Mouse (Mus musculus) liver, postnatal 0 days (tissue): ENCODE data around the gene Grik2. TPM values are rescaled to one million over a fixed set of nuclear protein-coding genes. Genes with fewer than 3 reads are reported as not detected.
"Not testable (repeated sequence)": the region's sequence is repeated elsewhere in the genome, so short reads cannot be mapped to it uniquely, and the experiment has no call there.

ENCODE experiments used
- ATAC-seq: fragments of 200-750 bp; cut with Nextera tagmentation; 2 replicates; pipeline ENCODE4 v1.8.0; 2017; ENCODE audit warnings: mild to moderate bottlenecking, moderate library complexity
- DNase-seq: peaks from one replicate; pipeline ENCODE4 v3.0.0-alpha.2; 2016
- H3K27ac ChIP-seq: fragments of 300-500 bp; sonication (generic); 2 replicates; pipeline ENCODE4 v1.5.1; 2014; ENCODE audit warnings: antibody characterized with exemption, moderate library complexity, mild to moderate bottlenecking, low read depth
- H3K27me3 ChIP-seq: fragments of 300-500 bp; sonication (generic); 2 replicates; pipeline ENCODE4 v1.6.1; 2014; ENCODE audit warnings: low read length, control low read depth, mixed read lengths; ENCODE audit not compliant: insufficient read depth
- H3K36me3 ChIP-seq: fragments of 300-500 bp; sonication (generic); replicated peaks from 2 replicates; pipeline ENCODE4 v1.6.1; 2014; ENCODE audit warnings: mild to moderate bottlenecking, control low read depth, low read length, moderate library complexity, mixed read lengths; ENCODE audit not compliant: insufficient read depth
- H3K4me1 ChIP-seq: fragments of 300-500 bp; sonication (generic); 2 replicates; pipeline ENCODE4 v1.6.1; 2014; ENCODE audit warnings: antibody characterized with exemption, mild to moderate bottlenecking, control low read depth; ENCODE audit not compliant: insufficient read depth
- H3K4me2 ChIP-seq: fragments of 300-500 bp; sonication (generic); 2 replicates; pipeline ENCODE4 v1.6.1; 2014; ENCODE audit warnings: low read depth, mild to moderate bottlenecking, low read length, moderate library complexity, mixed read lengths
- H3K4me3 ChIP-seq: fragments of 300-500 bp; sonication (generic); 2 replicates; pipeline ENCODE4 v1.5.1; 2014; ENCODE audit warnings: low read depth, low read length
- H3K9ac ChIP-seq: fragments of 300-500 bp; sonication (generic); replicated peaks from 2 replicates; pipeline ENCODE4 v1.6.1; 2014; ENCODE audit warnings: mild to moderate bottlenecking, moderate library complexity
- H3K9me3 ChIP-seq: fragments of 300-500 bp; sonication (generic); 2 replicates; pipeline ENCODE4 v1.6.1; 2016; ENCODE audit warnings: mild to moderate bottlenecking, control low read depth, low read length, mixed read lengths
- CTCF ChIP-seq: sonication (generic); IDR thresholded peaks from 2 replicates; pipeline ENCODE4 v1.5.1; 2016; ENCODE audit warnings: antibody characterized with exemption, low read depth
- EP300 ChIP-seq: IDR thresholded peaks from 2 replicates; pipeline ENCODE4 v1.6.1; 2016; ENCODE audit warnings: antibody characterized with exemption, low read depth, mild to moderate bottlenecking
- WGBS: fragments of 180-500 bp; shearing (Covaris S2); extraction: QIAGEN DNeasy Blood & Tissue Kit; methylation state at CpG from one replicate; pipeline ENCODE4 v1.1.7; 2014; ENCODE audit not compliant: insufficient replicate concordance; 5-methylcytosine and 5-hydroxymethylcytosine counted together
- polyA plus RNA-seq: library from polyadenylated mRNA; unstranded; fragments of >200 nt; fragmentation: Nextera tagmentation; extraction: Ambion mirVana; gene quantifications from 2 replicates; pipeline ENCODE4 v1.2.1, GENCODE M21; 2015

Gene Grik2
- polyA plus RNA-seq, 1 experiment from 2014 or later = not detected

DNA sequence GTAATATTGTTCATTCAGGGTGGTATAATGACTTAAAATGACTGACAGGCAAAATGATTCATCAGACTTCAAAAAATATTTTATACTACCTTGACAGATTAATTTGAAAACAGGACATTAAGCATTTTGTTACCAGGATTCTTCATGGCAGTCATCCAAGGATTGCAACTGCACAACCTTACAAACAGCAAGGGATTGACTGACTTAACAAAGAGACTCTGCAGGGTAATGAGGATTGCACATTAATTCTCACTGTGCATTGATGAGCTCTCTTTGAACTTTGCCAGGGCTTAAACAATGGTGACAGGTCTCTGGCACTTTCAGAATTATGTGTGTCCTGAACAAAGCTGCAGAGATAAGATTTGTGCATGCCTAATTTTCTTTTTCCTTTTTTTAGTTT lies 466.2 kb downstream of the Grik2 start:
- H3K9ac ChIP-seq = no peak overlapping the region
- no peak overlapping the region for H3K4me2 ChIP-seq
- no peak for TF ChIP-seq EP300
- no peak for TF ChIP-seq CTCF
- no peaks in the 10 kb centered on the region for H3K27me3 ChIP-seq
- no peak for DNase-seq
- no peaks in the 10 kb centered on the region for H3K36me3 ChIP-seq
- H3K4me1 ChIP-seq = no peaks in the 10 kb centered on the region
- no peak overlapping the region for H3K27ac ChIP-seq
- no peak for ATAC-seq
- H3K4me3 ChIP-seq = no peak overlapping the region
- no peaks in the 10 kb centered on the region for H3K9me3 ChIP-seq

DNA sequence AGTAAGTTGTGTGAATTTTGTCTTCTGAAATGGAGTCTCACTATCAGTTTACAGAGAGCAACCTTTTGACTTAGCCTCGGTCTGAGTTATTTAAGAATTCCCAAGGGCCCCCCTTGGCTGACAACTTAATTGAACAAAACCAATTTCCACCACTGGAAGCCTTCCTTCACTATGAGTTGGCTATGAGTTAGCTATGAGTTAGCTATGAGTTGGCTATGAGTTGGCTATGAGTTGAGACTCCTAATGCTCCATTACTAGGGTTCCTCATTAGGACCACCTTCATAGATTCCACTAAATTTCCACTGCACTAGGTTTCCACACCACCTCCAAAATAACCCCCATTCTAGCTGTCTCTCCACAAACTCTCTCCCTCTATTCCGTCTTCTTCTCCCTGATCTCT lies 468.7 kb downstream of the Grik2 start:
- no peaks in the 10 kb centered on the region for H3K9me3 ChIP-seq
- no peak for TF ChIP-seq CTCF
- no peak for TF ChIP-seq EP300
- ATAC-seq (no peak), DNase-seq (no peak)
- no peak overlapping the region for H3K4me3 ChIP-seq
- no peaks in the 10 kb centered on the region for H3K36me3 ChIP-seq
- no peaks in the 10 kb centered on the region for H3K27me3 ChIP-seq
- no peak overlapping the region for H3K9ac ChIP-seq
- H3K4me1 ChIP-seq = no peaks in the 10 kb centered on the region
- WGBS = 60% methylated on average over 2 of the region's 2 CpGs
- H3K27ac ChIP-seq = no peak overlapping the region
- H3K4me2 ChIP-seq = no peak overlapping the region

DNA sequence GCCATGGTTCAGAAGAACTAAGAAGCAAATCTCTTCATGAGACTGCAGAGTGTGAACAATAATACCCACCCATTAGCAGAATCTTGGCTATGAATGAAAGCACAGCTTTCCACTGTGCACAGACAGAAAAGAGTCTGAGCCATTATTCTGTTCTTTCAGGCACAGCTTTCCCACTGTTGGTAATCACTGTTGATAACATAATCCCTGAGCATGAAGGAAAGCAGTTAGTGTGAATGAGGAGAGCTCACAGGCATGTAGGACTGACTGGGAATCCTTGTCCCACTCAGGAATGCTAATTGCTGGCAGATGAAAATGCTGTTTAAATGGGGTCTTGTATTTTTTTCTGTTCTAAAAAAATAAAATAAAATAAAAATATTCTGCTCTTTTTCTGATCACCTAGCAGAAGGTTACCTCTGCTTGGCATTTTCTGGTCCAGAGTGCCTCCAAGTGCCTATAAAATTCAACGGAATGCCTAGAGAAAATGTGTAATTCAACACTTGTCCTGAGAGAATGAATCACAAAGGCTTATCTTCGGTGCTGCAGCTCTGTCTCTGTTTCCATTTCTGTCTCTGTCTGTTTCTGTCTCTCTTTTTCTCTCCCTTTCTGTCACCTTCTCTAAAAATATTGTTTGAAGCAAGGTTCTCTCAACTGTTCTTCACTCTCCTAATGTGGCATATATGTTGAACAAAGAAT lies 532.2 kb downstream of the Grik2 start:
- no peak overlapping the region for H3K4me2 ChIP-seq
- no peak for ATAC-seq

DNA sequence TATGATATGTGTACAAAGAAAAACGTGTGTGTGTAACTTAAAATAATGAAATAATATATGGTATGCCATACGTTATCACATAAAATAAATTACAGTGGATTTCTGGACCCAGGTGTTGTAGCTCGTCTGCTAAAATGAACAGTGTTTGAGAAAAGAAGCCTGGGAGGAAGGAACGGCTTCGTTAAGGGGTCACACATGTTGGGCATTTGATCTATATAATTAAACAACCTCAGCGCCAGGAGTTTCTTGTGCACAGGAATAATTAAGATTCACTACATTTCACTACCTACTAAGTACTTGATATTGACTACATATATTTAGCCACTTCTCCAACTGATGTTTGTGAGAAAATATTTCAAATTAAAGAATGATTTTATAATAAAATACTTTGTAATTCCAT lies 551.2 kb downstream of the Grik2 start:
- H3K27me3 ChIP-seq, H3K36me3 ChIP-seq, DNase-seq, H3K9me3 ChIP-seq, H3K4me3 ChIP-seq, H3K27ac ChIP-seq, ATAC-seq, H3K4me1 ChIP-seq, H3K9ac ChIP-seq, H3K4me2 ChIP-seq: not testable (repeated sequence)
- WGBS = 73% methylated on average over 6 of the region's 6 CpGs

More for the DNA sequence above, 532.2 kb downstream of the Grik2 start:
- Histone ChIP-seq H3K4me3 (no peak overlapping the region), H3K27me3 (no peaks in the 10 kb centered on the region), H3K4me1 (no peaks in the 10 kb centered on the region), H3K27ac (no peak overlapping the region), H3K9me3 (no peaks in the 10 kb centered on the region), H3K9ac (no peak overlapping the region), H3K36me3 (no peaks in the 10 kb centered on the region)
- WGBS = 44% methylated on average over 2 of the region's 2 CpGs
- DNase-seq = no peak
- no peak for TF ChIP-seq EP300
- no peak for TF ChIP-seq CTCF

DNA sequence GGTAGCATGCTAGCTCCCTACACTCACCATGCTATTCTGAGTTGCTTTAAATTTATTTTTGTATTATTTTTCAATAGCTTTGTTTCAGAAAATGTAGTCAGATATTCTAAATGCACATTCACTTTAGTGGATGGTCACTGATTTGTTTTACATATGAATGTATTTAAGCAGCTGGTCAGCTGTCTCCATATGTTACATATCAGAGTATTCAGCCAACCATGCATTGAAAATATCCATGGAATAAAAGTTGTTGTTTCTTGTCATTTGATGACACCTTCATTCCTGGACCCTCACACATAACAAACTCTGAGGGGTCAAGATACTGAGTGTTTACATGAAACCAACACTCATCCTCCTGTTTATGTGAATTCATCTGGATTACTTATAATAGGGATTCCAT lies 551.7 kb downstream of the Grik2 start:
- H3K36me3 ChIP-seq, ATAC-seq, DNase-seq, H3K4me2 ChIP-seq, H3K27me3 ChIP-seq, H3K4me1 ChIP-seq, H3K4me3 ChIP-seq, H3K27ac ChIP-seq, H3K9me3 ChIP-seq, H3K9ac ChIP-seq: not testable (repeated sequence)

DNA sequence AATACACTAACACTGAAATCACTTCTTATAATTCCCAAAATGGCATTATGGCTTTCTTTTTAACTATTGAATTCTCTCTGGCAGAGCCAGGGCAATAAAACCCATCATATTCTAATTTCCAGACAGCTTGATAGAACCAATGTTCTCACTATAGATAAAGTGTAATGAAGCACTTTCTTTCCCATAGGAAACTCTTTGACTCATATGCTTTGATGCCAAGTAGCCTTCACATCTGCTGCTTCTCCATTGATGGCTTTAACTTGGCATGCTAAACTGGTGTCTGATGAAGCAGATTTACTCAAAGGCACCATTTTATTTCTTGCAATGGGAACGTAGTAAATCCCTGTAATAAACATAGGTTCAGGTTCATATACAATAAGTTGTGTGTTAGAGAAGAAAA lies 568.5 kb downstream of the Grik2 start:
- DNase-seq (no peak), ATAC-seq (no peak)
- Histone ChIP-seq H3K9me3 (no peaks in the 10 kb centered on the region), H3K27ac (no peak overlapping the region), H3K4me2 (no peak overlapping the region), H3K4me3 (no peak overlapping the region), H3K9ac (no peak overlapping the region), H3K27me3 (no peaks in the 10 kb centered on the region), H3K4me1 (no peaks in the 10 kb centered on the region), H3K36me3 (no peaks in the 10 kb centered on the region)
- 63% methylated on average over 1 of the region's 1 CpGs for WGBS
- TF ChIP-seq CTCF (no peak), EP300 (no peak)

DNA sequence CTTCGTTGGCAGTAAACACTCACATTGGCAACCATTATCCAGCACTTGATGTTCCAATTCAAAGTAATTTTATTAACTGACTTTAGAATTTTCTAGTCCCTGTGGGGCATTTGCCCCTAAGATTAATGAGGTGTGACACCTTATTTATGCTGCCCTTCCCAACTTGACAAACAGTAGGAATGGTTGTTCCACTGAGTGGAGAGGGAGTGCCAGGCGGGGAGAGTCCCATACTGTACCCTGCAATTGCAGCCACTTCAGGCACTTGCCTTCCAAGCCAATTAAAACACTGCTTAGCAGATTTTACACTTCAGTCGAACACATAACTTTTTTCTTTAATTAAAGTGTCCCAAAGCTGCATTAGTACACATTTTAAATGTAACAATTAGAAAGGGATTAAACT lies 568.9 kb downstream of the Grik2 start:
- Histone ChIP-seq H3K36me3 (no peaks in the 10 kb centered on the region), H3K9me3 (no peaks in the 10 kb centered on the region), H3K4me1 (no peaks in the 10 kb centered on the region), H3K4me2 (no peak overlapping the region), H3K27me3 (no peaks in the 10 kb centered on the region), H3K9ac (no peak overlapping the region), H3K27ac (no peak overlapping the region), H3K4me3 (no peak overlapping the region)
- no peak for DNase-seq
- ATAC-seq = no peak
- TF ChIP-seq CTCF (no peak), EP300 (no peak)
- 54% methylated on average over 3 of the region's 3 CpGs for WGBS
